Mouse (Mus musculus) layer of hippocampus, postnatal 25 days (tissue): Measurements from ENCODE around the gene Slc25a35. TPM values are rescaled to one million over a fixed set of nuclear protein-coding genes. Genes with fewer than 3 reads are reported as not detected.
"Not testable (repeated sequence)": the region's sequence is repeated elsewhere in the genome, so short reads cannot be mapped to it uniquely, and the experiment has no call there.

Experiments used
- DNase-seq, 2 experiments: peaks; one replicate each; pipeline ENCODE4 v3.0.0; 2022; ENCODE audit warnings: mixed read lengths in 2 of 2, low spot score in 1 of 2; ENCODE audit errors: extremely low spot score in 1 of 2
- total RNA-seq, 2 experiments: library from RNA; stranded (reverse); gene quantifications; 2 replicates each; pipeline ENCODE4 v1.2.3; 2021

Gene Slc25a35
- total RNA-seq, 2 experiments from 2014 or later, result 4.4 to 7.6 TPM

DNA sequence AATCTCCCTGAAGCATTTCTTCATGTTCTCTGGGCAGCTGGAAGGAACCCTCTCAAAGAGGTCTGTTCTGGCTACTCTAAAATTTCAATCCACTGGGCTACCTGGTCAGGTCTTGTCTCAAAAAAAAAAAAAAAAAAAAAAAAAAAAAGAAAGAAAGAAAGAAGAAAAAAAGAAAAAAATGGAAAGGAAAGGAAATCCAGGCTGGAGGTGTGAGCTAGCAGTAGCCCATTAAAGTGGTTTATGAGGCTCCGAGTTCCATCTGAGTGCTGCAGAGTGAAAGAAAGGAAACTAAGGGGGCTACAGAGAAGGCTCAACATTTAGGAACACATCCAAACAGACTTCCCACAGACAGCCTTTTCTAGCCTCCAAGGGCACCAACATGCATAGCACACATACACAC is 10.0 kb upstream of the Slc25a35 start:
- no peak for DNase-seq

DNA sequence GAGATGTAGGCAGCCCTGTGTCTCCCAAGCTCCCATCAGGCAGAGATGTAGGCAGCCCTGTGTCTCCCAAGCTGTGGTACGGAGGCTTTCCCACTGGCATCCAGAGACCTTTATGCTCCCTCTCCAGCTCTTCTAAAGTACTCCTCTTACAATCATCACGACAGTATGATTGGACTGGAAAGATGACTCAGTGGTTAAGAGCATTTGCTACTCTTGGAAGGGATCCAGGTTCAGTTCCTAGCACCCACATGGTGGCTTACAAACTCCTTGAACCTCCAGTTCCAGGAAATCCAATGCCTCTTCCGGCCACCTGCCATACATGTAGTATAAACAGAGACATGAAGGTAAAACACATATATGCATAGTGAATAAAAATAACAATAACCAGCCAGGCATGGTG is 6.3 kb upstream of the Slc25a35 start:
- no peak for DNase-seq

DNA sequence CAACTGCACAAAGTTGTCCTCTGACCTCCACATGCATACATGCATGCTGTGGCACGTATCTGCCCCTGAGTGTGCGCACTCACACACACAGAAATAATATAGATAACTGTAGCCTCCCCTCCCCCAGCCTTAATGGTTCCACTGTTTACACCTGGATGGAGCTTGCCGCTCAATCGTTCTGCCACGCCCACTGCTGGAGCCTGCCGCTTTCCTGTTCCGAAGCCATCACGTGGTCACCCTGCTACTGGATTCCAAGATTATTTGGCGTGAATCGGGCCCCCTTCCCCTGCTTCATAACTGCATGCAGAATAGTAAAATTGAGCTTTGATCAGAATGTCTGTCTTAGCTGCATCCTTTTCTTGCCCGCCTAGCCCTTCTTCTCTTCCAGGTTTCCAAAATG is 5.8 kb upstream of the Slc25a35 start:
- DNase-seq, result not testable (repeated sequence)

DNA sequence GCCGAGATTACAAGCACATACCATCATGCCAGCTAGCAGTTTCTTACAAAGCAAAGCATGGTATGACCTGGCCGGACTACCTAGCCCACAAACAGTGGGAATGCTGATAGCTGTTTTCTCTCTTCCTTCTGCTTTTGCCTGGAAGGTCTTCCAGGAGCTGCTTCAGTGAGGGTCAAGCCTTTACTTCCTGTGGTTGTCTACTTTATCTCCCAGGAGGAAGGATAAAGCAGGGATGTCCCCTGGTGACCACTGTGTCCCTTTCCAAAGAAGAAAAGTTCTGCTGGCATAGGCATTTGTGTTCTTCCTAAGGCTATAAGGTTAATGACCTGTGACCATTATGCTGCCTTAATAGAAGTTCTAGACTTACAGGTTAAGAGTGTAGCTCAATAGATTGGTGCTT is 4.5 kb upstream of the Slc25a35 start:
- no peak for DNase-seq

DNA sequence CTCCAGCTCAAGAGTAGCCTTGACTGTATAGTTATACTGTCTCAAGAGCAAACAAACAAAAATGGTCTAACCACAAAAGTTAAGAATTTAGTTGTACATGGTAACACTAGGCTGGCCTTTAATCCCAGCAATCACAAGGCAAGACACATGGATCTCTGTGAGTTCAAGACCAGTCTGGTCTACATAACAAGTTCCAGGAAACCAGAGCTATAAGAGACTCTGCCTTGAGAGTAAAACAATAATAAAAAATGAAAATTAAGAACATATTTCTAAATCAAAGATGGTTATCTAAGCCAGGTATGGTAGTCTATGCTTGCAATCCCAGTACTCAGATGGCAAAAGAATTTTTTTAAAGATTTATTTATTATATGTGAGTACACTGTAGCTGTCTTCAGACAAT is 2.9 kb upstream of the Slc25a35 start:
- DNase-seq, result no peak

DNA sequence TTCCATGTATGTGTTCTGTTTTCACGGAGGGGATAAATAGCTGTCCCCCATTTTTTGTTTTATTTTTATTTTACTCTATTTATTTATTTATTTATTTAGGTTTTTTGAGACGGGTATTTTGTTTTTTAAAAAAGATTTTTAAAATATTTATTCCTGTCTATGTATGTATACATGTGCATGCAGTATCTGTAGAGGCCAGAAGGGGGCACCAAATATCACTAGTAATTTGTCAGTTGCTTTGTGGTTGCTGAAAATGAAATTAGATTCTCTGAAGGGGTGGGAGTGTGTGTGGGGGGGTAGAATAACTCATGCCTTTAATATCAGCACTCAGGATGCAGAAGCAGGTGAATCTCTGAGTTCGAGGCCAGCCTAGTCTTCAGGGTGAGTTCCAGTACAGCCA is 2.1 kb upstream of the Slc25a35 start:
- peak in 1 of 2 experiments; percentile 65 for DNase-seq

DNA sequence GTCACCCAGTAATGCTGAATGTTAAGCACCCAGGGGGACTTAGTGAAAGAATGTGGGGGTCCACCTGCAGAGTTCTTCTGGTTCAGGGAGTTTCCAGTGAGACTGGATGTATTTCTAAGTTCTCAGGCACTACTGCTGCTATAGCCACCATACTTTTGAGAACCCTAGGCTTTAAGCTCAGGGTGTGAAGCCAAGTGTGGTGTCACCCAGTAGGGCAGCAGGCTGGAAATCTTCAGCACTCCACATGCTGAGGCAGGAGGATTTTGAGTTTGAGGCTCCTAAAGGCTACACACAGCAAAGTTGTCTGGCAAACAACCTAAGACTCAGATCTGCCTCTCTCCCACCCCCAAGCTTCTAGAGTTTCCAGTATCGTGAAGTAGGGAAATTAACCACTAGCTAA is 1.4 kb upstream of the Slc25a35 start:
- no peak for DNase-seq

DNA sequence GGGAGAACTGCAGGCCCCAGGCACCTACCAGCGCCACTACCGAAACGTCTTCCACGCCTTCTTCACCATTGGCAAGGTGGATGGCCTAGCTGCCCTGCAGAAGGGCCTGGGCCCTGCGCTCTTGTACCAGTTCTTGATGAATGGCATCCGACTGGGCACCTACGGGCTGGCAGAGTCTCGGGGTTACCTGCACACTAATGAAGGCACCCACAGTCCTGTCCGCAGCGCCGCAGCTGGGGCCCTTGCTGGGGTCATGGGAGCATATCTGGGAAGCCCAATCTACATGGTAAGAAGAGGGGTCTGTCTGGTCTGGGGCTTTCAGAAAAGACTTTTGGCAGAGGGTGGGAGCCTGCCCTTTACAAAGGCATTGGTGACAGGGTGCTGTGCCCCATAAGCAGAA is 821 bp downstream of the Slc25a35 start:
- no peak for DNase-seq

DNA sequence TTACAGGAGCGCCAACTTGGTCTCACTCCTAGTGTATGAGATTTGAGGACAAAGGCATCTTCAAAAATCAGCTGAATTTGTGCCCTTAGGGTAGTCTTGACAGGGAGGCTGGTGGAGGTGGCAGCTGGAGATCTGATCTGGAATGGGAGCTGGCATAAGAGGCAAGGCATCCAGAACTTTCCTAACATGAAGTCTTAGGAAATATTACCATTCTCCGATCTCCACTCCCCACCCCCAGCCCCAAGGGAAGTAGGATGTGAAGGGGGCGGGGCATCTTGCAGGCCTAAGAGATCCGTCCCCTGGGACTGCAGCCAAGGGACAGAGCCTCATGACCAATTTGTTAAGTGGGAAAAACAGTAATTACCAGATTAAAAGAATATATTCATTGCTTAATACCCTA is 2.3 kb downstream of the Slc25a35 start:
- no peak for DNase-seq

DNA sequence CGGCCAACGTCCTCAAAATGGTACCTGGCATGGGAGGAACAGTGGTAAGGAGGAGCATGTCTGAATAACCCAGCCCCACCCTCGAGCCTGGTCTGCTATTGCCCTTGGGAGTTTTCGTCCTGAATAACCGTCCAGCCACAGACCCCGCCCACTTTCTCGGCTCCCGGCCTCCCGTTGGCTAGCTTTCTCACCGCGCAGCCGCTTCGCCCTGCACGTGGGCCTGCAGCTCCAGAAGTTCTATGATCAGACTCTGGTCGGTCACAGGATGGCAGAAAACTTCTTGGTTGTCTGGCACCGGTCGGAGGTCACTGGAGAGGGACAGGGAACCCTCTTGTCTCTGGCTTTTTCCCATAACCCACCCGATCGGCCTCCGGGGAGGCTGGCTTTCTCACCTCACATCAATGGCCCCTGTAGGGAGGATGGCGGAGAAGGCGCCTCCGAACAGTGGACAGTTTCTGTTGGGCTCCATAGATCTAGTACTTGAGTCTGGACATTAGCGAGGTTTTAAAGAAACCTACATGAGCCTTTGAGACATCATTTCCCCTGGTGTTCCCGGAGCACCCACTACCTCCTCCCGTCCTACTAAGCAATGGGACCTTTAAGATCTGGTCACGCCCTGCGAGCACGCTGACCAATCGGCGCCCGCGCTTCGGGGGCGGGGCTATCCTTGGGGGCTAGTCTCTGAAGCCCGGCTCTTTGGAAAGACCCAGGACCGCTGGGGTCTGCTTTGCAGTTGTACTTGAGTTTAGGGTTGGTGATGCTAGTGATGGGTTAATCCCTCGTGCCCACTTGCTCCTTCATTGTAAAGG is 5.5 kb downstream of the Slc25a35 start:
- DNase-seq, result peak; percentile 57 to 73

DNA sequence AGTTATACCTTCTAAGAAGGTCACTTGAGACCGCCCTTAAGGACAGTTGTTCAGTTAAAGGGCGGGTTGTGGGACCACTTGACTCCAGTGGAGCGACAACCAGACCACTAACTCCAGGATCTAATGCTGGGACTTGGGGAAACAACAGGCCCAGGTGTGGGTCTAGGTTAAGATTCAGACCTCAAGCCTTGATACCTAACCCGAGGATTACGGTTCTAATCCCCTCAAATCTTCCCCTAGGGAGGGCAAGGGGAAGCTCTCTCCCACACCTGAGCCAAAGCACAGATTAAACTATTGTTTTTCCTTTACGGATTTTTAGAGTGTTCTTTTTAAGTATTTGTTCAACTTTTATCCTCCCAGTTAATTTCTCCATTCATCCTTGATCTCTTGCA is 6.1 kb downstream of the Slc25a35 start:
- DNase-seq, result no peak

DNA sequence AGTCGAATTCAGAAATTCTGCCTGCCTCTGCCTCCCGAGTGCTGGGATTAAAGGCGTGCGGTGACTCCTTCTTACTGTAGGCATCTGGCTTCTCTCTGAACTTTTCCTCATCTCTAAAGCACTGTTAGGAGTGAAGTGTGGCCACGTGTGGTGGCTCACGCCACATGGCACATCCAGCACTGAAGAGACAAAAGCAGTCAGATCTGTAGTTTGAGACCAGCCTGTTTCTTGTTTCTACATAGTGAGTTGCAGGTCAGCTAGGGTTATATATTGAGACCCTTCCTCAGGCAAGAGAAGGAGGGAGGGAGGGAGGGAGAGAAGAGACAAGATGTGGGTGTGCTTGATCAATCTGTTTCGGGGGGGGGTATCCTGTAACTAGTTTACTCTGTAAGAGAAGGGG is 7.2 kb downstream of the Slc25a35 start, which contains the start of gene Rangrf:
TSS of gene Rangrf (minus strand) at position 101 of the 400 bp plus-strand sequence.
- DNase-seq, result no peak

DNA sequence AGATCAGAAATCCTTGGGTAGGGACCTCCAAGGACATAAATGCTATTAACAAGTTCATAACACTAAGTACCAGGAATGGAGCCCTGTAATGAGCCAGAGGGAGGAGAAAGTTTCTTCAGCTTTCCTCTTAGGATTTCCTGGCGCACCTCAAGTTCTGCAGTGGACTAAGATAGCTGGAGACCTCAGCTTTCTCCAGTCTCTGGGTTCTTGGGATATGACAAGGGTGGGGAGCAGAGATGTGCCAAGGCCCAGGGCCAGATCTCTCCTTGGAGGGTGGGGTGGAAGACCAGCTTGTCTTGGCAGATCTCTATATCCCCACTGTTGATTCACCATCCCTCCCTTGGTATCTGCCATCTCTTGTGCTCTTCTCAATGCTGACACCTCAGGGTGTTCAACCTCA is 7.7 kb downstream of the Slc25a35 start:
- no peak for DNase-seq

DNA sequence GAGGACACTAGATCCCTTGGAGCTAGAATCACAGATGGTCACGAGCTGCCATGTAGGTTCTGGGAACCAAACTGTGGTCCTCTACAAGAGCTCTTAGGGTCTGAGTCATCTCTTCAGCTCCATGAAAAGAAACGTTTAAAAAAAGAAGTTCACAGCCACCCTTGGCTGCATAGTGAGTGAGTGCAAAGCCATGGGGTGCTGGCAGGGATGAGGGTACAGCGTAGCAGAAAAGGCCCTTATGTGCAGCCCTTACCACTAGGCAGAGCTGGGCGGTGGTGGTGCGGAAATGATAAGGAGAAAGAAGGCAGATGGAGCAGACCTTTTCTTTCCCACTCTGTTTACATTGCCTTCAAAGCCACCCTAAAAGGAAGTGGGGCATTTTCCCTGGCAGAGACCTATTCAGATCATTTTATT is 11.4 kb downstream of the Slc25a35 start:
- no peak for DNase-seq

DNA sequence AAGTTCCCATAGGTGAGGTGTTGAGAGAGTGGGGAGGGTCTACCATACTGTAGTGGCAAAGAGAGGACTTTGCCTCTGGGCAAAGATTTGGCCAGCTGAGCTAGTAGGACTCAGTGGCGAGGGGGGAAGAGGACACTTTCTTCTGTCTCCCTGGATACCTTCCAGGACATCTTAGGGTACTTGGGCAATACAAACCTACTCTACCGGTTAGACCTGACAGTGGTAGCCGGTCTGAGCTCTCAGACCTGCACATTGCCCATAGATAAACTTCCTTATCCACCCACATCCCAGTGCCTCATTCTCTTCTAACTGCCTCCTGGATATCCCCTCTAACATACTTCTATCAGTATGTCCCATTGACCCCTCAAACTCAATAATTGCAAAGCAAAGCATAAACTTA is 13.0 kb downstream of the Slc25a35 start:
- no peak for DNase-seq

DNA sequence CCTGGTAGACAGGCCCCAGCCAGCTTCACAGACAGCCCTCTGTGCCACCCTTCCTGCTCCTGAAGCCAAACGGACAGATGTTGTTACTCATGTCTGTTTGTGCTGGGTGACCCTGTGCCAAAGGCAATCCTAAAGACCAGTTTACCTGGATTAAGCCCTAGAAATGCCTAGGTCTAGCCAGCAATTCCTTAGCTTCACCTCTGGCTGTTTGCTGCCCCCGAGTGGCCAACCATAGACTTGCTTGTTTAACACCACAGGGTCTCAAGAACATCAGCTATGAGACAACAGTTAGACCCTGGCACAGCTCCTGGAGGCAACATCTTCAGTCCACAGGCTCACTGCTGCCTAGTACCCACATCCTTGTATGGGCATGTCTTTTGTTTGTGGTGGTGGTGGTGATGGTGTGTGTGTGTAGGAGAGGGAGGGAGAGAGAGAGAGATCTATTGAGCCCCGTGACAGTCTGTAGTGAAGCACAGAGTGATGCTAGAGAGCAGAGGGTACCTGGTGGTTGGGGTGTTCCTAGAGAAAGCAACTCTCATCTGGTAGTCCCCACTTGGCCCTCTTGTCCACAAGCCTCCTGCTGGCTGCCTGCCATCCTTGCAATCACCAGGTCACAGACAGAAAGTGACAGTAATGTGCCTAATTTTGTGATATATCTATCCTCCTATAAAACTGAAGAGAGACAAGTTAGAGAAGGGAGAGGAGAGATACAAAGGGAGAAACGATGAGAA is 14.9 kb downstream of the Slc25a35 start:
- peak; percentile 56 to 84 for DNase-seq

DNA sequence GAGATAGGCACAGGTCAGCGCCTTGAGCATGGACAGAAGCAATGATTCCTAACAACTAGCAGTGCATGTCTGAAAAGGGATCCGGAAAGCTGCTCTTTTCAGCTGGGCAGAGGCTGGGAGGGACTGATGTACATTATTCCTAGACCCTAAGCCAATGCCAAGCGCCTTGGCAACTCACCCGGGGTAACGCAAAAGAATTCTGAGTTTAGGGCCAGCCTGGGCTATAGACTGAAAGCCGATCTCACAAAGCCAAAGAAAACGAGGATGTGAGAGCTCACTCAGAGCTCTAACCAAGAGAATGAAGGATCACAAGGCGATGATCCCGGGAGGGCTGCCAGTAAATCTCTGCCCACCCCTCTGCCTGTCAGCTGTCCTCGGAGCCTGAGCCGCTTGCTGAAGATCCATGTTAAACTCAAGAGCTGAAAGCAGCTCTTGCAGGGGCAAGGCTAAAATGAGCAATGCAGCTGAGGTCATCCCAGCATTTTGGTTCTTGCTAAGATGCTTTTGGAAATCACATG is 19.5 kb downstream of the Slc25a35 start:
- DNase-seq, result no peak

DNA sequence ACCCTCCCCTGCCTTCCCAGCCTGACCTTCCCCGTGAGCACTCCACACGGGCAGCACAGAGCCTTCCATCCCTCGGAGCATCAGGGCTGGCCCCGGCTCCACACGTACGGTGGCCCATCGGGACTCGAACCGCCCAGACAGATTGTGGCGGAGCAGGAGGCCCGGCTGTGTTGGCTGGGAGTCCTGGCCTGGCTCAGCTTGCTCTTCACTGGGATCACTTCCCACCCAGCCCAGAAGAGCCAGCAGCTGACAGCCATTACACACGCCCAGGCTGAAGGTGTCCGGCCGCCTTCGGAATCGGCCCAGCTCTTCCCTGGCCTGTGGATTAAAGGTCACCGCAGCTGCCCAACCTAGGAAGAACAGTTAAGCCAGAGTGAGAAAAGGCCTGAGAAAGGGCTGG is 20.4 kb downstream of the Slc25a35 start:
- no peak for DNase-seq

DNA sequence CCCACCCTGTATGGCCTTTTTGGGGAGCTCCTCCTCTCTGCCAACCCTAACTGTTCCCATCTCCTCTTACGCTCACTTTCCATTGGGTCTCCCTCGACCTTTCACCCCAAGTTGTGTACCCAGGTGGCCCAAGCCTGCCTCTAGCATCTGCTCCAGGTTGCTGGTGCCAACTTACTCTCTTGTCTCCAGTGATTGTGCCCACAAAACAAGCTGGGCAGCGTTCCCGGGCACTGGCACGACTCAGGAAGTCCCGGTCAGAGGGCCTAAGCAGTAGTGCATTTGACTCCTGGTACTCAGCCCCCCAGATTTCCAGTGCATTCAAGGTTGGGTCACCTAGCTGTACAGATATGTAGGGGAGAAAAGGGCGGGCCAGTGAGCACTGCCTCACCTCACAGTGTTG is 25.2 kb downstream of the Slc25a35 start:
- no peak for DNase-seq

DNA sequence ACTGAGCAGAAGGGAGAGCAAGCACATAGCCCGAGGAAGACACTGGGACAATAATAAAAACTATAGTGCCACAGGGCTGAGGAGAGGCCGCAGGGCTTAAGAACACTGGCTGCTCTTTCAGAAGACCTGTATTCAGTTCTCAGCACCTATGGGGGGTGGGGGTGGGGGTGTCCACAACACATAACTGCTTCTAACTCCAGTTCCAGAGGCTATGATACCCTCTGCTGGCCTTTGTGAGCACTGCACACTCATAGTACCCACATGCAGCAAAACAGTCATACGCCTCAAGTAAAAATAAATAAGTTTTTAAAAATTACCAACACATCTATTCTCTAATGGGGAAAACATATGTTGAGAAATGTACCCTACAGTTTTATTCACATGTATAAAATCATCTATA is 26.4 kb downstream of the Slc25a35 start:
- DNase-seq, result no peak

DNA sequence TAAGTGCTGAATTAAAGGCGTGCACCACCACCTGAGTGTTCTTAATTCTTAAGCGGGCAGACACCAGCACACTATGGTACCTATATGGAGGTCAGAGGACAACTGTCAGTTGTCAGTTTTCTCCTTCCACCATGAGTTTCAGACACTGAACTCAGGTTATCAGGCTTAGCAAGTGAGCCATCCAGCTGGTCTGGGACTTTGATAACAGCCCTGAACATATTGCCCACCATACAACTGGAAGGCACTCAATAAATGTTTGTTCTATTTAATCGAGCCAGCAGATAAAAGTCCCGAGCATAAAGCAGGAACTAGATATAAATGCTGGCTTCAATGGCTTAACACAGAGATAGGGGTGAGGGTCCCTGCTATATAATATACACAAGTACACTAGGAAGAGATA is 29.1 kb downstream of the Slc25a35 start:
- DNase-seq, result no peak

DNA sequence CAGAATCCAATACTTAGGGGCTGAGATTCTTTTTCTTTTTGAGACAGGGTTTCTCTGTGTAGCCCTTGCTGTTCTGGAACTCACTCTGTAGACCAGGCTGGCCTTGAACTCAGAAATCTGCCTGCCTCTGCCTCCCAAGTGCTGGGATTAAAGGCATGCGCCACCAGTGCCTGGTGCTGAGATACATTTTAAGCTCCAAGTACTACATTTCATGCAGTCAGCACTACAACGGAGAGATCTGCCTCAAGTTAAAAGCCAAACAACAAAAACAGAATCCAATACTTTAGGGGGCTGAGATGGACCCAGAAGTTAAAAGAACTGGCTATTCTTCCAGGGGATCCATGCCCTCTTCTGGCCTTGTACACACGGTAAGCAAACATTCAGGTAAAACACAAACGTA is 34.9 kb downstream of the Slc25a35 start:
- DNase-seq, result not testable (repeated sequence)
